Mouse (Mus musculus) layer of hippocampus, adult 9-11 months (tissue): Measurements from ENCODE around the gene Siglecg.

Source experiments
- DNase-seq: peaks from one replicate; pipeline ENCODE4 v3.0.0; 2022

Siglecg gene

DNA sequence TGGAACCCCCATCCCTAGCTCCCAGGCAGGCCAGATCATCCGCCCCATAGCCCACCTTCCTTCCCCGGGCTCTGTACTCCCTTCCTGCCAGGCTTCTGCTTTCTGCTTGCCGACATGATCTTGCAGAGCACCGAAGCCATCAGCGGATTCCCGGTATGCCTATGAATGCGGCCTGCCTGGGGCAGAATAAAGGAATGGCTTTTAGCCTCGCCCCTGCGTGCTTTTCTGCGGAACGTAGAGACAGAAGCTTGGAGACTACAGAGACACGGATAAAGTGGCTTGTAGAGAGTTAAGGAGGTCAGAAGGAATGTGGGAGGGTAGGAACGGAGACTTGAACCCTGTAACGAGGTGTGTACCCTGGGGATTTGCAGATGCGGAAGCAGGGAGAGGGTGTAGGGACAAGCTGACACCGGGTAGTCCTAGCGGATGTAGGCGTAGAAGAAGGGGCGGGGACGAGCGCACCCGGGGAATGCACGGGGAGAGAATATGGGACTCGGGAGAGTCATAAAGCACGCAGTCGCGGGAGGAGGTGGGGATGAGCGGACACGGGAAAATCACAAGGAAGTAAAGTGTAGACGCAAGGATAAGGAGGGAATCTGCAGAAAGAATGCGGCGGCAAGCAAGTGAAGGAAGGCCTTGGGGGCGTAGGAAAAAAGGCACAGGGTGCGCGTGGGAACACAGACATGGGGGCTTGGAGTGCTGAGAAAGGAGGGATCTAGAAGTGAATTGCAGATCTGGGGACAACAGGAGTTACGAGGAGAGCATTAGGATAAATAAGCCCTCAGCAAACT lies 35.3 kb downstream of the Siglecg start:
- peak; percentile 76 for DNase-seq

DNA sequence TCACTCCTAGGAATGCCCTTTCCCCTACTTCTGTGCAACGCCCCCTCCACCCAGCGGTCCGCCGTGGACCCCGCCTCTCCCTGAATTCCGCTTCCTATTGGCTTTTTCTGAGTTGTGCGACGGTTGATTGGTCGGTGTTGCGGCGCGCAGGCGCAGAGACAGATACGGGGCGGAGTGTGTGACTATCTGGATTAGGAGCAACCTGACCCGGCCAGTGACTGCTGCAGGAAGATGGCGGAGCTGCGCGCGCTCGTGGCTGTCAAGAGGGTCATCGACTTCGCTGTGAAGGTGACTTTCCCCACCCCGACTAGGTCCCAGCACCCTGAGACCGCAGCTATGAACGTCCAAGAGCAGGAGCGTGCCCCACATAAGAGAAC lies 35.9 kb downstream of the Siglecg start, which contains the start of the genes Etfb and Gm45233:
TSS of gene Etfb (plus strand) at position 167 of the 377 bp plus-strand sequence.
TSS of gene Gm45233 (plus strand) at position 212 of the 377 bp plus-strand sequence.
- DNase-seq, result peak; percentile 97

DNA sequence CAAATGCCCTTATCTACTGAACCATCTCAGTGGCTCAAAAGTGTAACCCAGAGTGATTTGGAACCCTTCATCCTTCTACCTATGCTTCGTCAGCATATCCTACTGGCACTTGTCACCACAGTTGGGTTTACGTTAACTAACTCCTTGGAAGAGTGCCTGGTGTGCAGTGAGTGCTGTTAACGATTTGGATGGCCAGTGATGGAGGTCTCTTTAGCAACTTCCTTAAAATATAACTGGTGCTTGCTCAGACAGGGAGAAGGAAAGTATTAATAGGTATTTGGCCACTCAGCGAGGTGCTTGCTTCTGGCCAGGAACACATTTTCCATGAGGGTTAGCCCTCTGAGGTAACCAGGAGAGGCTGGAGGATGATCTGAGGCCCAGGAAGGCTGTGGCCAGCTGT lies 39.8 kb downstream of the Siglecg start:
- DNase-seq, result no peak

DNA sequence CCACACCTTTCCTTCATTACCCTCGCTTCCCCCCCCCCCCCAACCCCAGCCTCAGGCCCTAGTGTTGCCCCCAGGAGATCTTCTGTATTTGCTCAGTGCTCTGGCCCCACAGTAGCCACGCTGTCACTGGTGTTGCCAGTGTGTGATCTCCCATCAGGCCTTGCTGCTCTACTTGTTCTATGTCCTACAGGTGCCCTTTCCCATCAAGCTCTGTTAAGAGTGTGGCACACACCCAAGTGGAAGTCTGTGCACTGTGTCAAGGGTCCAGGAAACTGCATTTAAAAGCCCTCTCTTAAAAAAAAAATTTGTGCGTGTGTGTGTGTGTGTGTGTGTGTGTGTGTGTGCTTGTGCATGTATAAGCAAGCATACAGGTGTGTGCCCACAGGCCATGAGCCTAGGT lies 40.2 kb downstream of the Siglecg start:
- no peak for DNase-seq

DNA sequence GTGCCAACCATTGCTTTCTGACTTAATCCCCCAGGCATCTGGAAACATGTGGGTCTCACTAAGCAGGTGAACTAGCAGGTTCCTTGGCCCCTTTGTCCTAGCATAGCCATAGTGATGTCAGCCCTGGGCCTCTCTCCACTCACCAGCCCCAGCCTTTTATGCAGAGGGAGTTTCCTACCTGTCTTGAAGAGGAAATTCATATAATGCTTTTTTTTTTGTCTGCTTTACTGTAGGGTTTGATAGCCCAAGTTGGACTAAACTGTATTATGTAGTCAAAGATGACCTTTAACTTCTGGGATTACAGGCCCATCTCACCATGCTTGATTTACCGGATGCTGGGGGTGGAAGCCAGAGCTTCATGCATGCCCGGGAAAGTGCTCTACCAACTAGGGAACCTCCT lies 41.8 kb downstream of the Siglecg start:
- no peak for DNase-seq

DNA sequence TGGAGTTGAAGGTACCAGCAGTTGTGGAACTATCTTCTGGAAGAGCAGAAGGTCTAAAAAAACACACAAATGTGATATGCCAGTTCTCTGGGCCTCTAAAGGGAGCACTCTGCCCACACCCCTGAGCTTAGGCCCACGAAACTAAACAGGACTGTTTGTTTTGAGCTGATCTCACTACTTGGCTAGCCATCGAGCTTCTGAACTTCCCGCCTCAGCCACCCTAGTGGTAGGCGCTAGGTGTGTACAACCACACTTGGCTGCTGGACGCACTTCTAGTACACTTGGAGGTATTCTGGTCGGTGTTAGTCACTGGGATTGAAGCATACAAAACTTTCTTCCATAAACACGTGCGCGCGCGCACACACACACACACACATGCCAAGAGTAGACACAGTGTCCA lies 43.7 kb downstream of the Siglecg start:
- no peak for DNase-seq

DNA sequence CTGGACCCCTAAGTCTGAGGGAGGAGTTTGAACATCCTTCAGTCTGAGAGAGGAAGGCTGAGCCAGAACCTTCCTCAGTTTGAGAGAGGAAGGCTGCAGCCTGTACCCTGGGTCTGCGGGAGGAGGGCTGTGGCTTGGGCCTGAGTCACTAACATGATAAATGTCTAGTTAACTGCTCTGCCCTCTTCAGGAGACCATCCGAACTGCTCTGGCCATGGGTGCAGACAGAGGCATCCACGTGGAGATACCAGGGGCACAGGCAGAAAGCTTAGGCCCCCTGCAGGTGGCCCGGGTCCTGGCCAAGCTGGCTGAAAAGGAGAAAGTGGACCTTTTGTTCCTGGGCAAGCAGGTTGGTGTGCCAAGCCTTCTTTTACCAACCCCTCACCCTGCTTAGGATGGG lies 44.6 kb downstream of the Siglecg start:
- no peak for DNase-seq

DNA sequence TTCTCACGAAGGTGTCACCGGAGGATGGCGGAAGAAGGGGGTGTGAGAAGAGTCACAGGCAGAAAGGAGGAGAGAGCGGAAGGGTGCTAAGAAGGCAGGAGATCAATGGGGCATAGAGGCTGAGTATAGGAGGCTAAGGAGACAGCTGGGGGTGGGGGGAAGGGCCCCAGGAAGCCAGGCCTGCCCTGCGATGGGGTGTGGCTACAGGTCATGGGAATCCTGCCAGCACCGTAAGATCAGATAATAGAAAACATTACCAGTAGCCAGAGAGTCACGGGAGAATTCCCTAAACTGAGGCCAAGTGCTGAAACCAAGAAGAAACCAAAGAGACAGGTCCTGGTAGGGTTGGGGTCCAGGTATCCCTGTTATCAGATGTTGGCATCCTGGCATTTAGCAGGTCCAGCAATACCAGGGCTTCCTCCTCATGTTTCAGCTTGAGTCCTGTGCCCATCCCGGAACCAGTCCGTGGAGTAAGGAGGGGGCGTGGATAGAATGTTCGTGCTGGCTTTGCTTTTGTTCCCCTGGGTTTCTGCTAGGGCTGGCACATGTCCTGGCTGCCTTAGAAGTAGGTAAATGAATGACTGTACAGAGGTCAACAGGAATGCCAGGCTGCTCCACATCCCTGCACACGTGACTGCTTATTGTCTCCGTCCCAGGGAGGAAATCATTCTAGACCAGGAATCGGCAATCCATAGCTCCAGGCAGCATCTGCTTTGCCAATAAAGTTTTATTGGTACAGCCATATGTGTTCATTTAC lies 45.8 kb downstream of the Siglecg start:
- DNase-seq, result no peak

DNA sequence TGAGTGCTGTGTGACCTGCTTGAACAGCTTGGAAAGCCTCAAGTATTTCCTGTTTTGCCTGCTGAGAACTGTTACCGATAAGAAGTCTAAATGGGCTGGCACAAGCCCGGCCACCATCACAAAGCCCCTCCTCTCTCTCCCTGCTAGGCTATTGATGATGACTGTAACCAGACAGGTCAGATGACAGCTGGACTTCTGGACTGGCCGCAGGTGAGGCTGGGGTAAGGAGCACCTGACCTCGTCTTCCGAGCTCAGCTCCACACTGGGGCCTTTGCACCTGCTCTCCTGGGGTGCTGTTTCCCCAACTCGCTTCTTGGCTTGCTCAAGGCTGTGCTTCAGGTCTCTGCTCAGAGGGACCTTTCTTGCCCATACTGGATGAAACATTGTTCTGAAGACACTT lies 46.4 kb downstream of the Siglecg start:
- DNase-seq, result no peak

DNA sequence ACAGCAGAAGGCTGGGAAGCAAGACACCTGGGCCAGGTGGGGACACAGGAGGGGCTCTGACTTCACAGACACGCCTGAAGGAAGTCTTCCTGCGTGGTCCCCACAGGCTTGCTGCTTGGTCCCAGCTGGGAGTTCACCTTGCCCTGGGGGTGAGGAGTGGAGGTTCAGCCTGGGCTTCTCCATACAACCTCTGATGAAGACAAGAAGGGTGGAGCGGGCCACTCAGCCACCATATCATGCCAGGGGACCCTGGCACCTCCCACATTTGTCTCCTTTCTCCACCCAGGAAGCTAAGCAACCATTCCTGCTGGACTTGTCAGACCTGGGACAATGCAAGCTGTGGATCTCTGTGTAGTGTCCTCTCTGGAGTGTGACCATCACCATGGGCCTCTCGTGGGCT lies 54.8 kb downstream of the Siglecg start, which contains the start of gene Vsig10l:
TSS of gene Vsig10l (plus strand) at position 301 of the 400 bp plus-strand sequence.
- no peak for DNase-seq

DNA sequence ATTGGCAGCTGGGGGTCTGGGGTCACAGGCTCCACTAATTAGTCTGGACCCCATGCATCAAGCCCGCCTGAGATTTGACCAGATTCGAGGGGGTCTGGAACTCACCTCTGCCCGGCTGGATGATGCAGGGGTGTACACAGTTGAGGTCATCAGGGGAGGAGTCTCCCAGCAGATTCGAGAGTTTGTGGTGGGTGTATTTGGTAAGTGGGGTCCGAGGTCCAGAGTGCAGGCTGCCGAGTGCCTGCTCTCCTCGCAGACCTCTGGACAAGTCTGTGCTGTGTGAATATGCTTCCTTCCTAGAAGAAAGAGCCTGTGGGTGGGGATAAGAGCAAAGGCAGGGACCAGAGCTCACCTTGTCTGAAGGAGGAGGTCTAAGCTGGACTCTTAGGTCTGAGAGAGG lies 56.0 kb downstream of the Siglecg start:
- DNase-seq, result no peak

DNA sequence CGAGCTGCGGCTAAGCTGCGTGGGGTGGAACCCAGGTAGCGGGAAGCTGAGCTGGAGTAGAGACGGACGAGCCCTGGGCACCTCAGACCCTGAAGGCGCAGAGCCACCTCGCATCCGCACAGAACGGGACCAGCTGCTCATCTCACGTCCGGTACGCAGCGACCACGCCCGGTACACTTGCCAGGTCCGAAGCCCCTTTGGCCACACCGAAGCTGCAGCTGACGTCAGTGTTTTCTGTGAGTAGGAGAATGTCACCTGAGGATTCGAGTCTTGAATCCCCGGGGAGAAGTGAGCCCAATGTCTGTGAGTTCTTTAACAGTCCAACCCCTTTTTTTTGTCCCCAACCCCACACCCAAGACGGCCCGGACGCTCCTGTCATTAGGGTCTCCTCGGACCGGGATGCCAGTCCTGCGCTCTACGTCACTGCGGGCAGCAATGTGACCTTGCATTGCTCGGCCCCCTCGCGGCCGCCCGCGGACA lies 56.9 kb downstream of the Siglecg start:
- DNase-seq, result no peak

DNA sequence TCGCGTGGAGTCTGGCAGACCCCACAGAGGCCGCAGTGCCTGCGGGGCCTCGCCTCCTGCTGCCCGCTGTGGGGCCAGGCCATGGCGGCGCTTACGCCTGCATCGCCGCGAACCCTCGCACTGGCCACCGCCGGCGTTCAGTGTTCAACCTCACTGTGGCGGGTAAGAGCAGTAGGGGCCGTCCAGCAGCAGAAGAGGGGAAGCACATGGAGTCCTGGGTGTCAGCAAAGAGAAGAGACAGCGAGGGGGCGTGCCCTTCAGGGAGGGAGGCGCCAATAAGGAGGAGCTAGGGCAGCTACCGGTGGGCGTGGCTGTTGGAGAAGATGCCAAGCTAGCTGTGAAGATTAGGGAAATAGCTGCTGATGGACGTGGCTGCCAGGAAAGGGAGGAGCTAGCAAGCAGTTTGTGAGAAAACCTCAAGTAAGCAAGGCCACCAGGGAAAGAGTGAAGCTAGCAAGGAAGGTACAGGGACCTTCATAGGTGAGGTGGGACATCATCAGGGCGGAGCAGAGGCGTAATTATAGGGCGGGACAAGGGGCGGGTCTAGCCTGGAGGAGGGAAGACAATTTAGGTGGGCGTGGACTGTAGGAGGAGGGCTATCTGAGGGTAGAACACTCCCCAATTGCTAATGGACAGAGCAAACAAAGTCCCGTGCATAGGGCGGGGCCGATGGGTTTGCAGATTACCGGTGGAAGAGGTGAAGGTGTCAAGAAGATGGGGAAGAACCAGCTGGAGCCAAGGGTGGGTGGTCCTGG lies 57.5 kb downstream of the Siglecg start:
- DNase-seq, result peak; percentile 90

DNA sequence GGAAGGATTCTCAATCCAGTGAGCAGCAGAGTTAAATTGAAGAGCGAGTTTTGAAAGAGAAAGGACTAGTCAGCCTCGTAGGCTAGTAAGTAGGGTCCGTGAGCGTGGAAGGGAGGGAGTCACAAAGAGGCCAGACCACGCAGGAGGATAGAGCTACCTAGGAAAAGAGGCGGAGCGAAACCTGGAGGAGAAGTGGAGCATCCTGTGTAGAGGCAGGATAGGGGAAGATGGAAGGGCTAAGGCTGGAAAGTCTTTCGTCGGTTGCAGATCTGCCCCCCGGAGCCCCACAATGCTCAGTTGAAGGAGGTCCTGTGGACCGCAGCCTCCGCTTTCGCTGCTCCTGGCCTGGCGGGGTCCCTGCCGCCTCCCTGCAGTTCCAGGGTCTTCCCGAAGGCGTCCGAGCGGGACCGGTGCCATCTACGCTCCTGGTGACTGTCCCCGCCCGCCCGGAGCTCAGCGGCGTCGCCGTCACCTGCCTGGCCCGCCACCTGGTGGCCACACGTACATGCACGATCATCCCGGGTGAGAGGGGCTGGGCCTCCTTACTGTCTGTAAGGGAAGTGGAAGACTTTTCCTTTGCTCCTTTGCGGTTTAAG lies 58.2 kb downstream of the Siglecg start:
- DNase-seq, result peak; percentile 61
